Mouse (Mus musculus) lung, postnatal 14 days (tissue): ENCODE measurements at regions not wholly inside any gene's neighbourhood (a gene's known extent, or its start where the extent isn't known, plus 50 kb on each side); places are given as distances from the start of the nearest gene placed in this dataset.

Experiments used
- DNase-seq: peaks from one replicate; pipeline ENCODE4 v3.0.0; 2021

DNA sequence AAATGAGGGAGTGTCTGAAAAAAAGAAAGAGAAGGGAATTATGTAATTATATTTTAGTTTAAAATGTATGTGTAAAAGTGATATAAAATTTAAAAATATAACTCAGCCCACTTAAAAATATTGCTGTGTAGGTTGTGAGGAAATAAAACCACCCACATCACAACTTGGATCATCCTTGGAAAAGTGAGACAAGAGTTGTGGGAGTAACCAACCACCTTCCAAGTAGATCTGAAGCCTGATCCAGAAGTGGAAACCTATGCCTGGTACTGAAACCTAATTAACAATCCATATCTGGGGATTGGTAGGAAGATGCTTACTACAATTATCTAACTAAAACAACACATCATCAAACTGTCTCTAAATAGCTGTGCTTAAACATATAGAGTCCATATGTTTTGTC, 743.1 kb downstream of the Stim2 start:
- DNase-seq, result no peak

DNA sequence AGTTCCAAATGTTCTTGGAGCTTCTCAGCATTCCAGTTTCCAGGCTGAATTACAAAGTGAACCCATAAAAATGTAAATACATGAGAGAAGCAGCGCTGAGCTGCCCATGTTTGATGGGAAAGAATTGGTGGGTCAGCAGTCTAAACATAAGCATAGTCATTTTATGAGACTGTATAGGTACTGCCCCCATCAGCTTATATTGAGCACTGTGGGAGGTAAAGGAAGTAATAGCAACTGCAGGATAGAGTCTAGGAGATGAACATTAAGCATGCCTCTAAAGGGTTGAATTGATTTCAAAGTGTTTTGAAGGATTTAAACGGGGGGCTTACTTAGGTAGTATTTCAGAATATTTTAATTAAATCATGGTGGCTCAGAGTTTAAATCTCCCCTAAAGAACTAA, 748.7 kb downstream of the Stim2 start:
- DNase-seq, result no peak

DNA sequence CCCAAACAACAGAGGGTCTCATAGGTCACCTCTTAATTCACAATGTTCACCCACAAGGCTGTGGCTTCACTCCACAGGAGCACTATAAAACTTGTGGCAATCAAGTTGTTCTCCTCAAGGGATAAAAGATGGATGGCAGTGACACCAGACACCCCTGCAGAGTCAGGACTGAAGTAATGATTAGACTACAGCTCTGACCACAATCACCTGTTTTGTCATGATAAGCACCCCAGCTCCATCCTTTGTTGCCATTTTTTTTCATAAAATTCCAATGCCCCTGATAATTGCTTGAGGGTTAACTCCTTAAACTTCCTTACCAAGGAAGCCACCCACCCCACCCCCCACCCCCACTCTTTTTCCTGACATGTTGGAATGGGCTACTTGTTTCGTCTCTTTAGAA, 755.1 kb downstream of the Stim2 start:
- no peak for DNase-seq

DNA sequence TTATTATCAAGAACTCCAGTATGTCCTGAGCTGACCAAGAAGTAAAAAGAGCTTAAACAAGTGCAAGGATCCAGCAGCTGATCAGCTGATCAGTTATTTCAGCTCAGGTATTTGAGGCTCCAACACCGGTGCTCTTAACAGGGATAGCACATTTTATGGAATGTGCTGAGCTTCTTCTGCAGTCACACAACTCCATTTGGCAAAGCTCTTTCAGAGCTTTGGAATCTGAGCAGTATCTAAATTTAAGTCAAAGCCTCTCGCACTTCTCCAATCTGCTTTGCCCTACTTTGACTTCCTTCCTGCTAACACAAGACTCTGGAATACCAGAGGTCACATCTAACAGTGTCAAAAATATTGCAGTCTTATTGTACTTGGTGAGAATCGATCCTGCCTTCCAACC, 761.4 kb downstream of the Stim2 start:
- no peak for DNase-seq

DNA sequence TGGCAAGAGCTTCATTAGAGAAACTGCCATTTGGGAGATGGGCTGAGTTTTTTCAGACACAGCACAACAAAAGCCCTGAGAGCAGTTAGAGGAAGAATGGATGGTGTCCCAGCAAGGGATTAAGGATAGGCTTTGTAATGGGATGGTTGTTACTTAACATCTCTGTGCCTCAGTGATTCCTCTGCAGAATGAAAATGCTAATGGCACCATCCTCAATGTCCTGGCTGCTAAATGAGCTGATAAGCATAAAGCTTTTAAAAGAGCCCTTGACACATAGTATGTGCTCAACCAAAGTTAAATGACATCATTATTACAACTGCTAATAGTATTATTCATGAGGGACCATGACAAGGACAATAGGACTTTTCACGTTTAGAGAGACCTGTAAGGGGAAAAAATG, 764.7 kb downstream of the Stim2 start:
- no peak for DNase-seq

DNA sequence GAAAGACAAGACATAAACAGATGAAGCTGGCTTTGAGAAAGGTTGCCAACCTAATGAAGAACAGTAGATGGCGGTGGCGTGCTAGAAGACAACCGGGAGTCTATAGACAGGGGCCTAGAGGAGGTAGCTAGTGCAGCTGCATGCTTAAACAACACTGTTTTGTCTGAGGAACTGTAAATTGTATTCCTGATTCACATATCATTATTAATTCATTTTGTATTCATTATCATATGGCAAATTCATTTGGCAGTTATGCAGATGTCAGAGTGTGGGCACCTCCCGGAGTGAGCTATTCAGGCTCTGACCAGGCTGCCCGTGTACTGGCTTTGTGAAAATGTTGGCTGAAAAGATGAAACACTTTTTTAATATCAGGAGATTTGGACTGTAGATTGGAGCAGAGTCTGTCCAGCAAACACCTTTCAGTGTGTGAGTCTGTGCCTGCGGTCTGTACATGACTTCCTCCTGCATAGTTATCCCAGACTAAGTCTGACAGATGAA, 798.7 kb downstream of the Stim2 start:
- peak; percentile 7 for DNase-seq

DNA sequence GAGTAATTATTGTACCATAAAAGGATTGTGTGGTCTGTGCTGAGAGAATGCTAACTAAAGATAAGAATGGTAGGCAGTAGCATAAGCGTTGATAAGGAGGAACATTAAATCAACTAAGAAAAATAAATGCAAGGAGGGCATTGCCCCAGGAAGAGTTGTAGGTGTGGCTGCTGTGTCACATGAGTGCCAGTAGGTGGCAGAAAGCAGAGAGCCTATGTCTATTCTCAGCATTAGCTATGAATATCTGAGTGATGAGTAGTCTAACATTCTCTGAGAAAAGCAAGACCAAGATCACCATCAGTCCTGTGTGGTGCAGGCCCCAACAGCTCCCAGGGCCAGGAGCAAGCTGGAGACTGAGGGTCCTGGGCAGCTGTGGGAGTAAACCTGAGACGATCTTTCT, 828.8 kb downstream of the Stim2 start:
- no peak for DNase-seq
